Mouse (Mus musculus): Measurements from ENCODE around the gene Sgsm3.

DNA sequence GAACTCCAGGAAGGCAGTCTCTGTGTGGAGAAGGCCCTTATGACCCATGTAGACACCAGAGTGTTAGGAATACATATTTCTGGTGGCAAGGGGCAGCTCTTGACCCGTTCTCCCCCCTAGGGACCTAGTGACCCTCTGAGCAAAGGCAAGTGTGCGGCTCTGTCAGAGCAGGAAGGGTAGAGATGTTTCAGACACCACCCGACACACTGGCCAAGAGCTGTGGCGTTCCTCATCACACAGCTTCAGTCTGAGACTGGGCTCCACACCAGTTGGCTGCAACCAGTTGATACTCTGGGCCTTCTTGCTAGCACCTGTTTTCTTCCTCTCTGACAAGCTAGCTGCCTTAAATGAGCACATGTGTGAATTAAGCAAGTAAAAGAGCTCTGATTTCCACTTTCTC, 54.0 kb downstream of the Sgsm3 start:
- TF ChIP-seq CTCF (IDR thresholded peaks at IDR 0.05; ENCODE audit: extremely low read depth, insufficient read depth, insufficient read length, insufficient replicate concordance): no peak
- TF ChIP-seq POLR2A (IDR thresholded peaks at IDR 0.05; ENCODE audit: low read depth, low read length): no peak
